Mouse (Mus musculus) spleen, adult 2 months (tissue): ENCODE results near the gene Sphk2.

Experiments
- CTCF ChIP-seq: fragments of 200-500 bp; IDR thresholded peaks from 2 replicates; pipeline ENCODE4 v1.5.1; 2011; ENCODE audit warnings: mild to moderate bottlenecking, inconsistent platforms; ENCODE audit not compliant: insufficient read depth, insufficient read length, insufficient replicate concordance; ENCODE audit errors: extremely low read depth
- POLR2A ChIP-seq: fragments of 200-500 bp; IDR thresholded peaks from 2 replicates; pipeline ENCODE4 v1.6.1; 2011; ENCODE audit warnings: low read depth, low read length, inconsistent platforms

DNA sequence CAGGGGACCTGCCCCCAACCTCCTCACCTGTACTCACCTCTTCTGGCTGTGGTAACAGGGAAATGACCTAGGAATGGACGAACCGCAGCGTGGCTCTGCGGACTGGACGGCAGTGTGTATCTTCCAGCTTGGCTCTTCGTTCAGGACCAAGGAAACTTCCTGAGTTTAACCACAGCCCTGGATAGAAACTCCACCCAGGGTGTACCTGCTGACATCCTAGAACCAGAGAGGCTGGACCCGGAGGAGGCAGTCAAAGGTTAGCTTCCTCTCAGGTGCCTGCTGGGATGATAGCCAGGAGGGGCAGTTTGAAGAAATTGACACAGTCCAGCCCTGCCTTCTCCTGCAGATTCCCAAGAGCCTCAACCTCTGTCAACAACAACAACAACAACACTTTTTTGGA, 51.6 kb downstream of the Sphk2 start, which contains the start of gene Fut2:
- TF ChIP-seq POLR2A (no peak), CTCF (no peak)
